Mouse (Mus musculus) heart, embryonic 14.5 days (tissue): ENCODE results near the gene Rbak. TPM values are rescaled to one million over a fixed set of nuclear protein-coding genes. Genes with fewer than 3 reads are reported as not detected.

ENCODE experiments used
- ATAC-seq: fragments of 200-750 bp; cut with Nextera tagmentation; 2 replicates; pipeline ENCODE4 v1.8.0; 2017; ENCODE audit warnings: low read depth, moderate TSS enrichment; ENCODE audit not compliant: insufficient number of reproducible peaks, insufficient read depth, low FRiP score
- H3K27ac ChIP-seq, 2 experiments: fragments of 200-500 bp in 1 of 2; fragments of 300-500 bp in 1 of 2; sonication (generic) in 1 of 2; replicated peaks in 1 of 2; 2 replicates each; pipeline ENCODE4 v1.5.1; 2012 to 2014; ENCODE audit warnings: low read depth in 2 of 2, low read length in 2 of 2, control low read depth in 1 of 2, mild to moderate bottlenecking in 1 of 2, mixed read lengths in 1 of 2; ENCODE audit not compliant: control insufficient read depth in 1 of 2, insufficient read depth in 1 of 2
- H3K27me3 ChIP-seq: fragments of 300-500 bp; sonication (generic); 2 replicates; pipeline ENCODE4 v1.6.1; 2014; ENCODE audit warnings: mild to moderate bottlenecking, low read length, control low read depth; ENCODE audit not compliant: control insufficient read depth, insufficient read depth
- H3K36me3 ChIP-seq: fragments of 300-500 bp; sonication (generic); 2 replicates; pipeline ENCODE4 v1.6.1; 2014; ENCODE audit warnings: mild to moderate bottlenecking, control low read depth, low read length, mixed read lengths; ENCODE audit not compliant: control insufficient read depth, insufficient read depth
- H3K4me1 ChIP-seq, 2 experiments: fragments of 200-500 bp in 1 of 2; fragments of 300-500 bp in 1 of 2; sonication (generic) in 1 of 2; 2 replicates each; pipeline ENCODE4 v1.6.1; 2012 to 2014; ENCODE audit warnings: low read length in 2 of 2, control low read depth in 1 of 2, mixed read lengths in 1 of 2; ENCODE audit not compliant: control insufficient read depth in 2 of 2, insufficient read depth in 2 of 2
- H3K4me2 ChIP-seq: fragments of 300-500 bp; sonication (generic); 2 replicates; pipeline ENCODE4 v1.6.1; 2014; ENCODE audit warnings: mild to moderate bottlenecking, low read length
- H3K4me3 ChIP-seq, 2 experiments: fragments of 200-500 bp in 1 of 2; fragments of 300-500 bp in 1 of 2; sonication (generic) in 1 of 2; 2 replicates each; pipeline ENCODE4 v1.5.1; 2012 to 2014; ENCODE audit warnings: low read length in 2 of 2, mild to moderate bottlenecking in 2 of 2, control low read depth in 1 of 2, low read depth in 1 of 2, moderate library complexity in 1 of 2; ENCODE audit not compliant: control insufficient read depth in 1 of 2, insufficient read depth in 1 of 2
- H3K9ac ChIP-seq: fragments of 300-500 bp; sonication (generic); 2 replicates; pipeline ENCODE4 v1.6.1; 2014; ENCODE audit warnings: mild to moderate bottlenecking, low read length
- H3K9me3 ChIP-seq: fragments of 300-500 bp; sonication (generic); 2 replicates; pipeline ENCODE4 v1.6.1; 2016; ENCODE audit warnings: low read length, control low read depth; ENCODE audit not compliant: control insufficient read depth
- WGBS: fragments of 180-500 bp; shearing (Covaris S2); extraction: QIAGEN DNeasy Blood & Tissue Kit; methylation state at CpG from one replicate; pipeline ENCODE4 v1.1.7; 2014; 5-methylcytosine and 5-hydroxymethylcytosine counted together
- polyA plus RNA-seq: library from polyadenylated mRNA; unstranded; fragments of >200 nt; fragmentation: Nextera tagmentation; extraction: Ambion mirVana; gene quantifications from 2 replicates; pipeline ENCODE4 v1.2.1, GENCODE M21; 2014

Gene Rbak
- polyA plus RNA-seq, 1 experiment from 2014 or later = 9.6 TPM

DNA sequence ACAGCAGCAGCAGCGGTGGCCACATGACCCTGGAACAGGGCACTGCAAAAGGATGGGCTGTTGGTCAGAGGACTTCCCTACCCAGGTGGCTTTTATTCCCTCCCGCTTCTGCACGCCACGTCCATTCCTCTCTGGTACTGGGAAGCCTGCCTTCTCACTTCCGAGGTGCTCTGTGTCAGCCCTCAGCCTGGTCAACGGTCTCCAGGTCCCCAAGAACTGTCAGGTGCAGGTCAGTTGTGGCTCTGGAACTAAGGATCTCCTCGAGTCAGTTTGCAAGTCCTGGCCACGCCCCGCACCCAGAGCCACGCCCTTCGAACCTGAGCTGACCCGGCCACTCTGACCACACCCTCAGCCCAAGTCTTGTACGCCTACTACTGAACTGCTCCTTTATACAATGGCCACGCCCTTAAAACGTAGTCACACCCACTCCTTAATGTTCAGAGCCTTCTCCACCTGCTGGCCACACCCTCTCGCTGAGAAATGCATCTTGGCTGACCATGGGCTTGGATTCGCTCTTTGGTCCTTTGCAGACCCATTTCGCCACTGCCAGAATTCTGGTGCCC is 15.0 kb downstream of the Rbak start:
- ATAC-seq = 0 out of 2 replicates have a peak, but pooled peaks have one; percentile 9
- H3K9me3 ChIP-seq = no peaks in the 10 kb centered on the region
- H3K4me3 ChIP-seq = no peak overlapping the region

GRCm38 (mm10) chr5:143155534-143155933 is 25.0 kb downstream of the Rbak start:
- no peak overlapping the region for H3K4me2 ChIP-seq
- no peaks in the 10 kb centered on the region; a peak in 1 of 4 replicates for H3K4me1 ChIP-seq
- H3K9ac ChIP-seq = no peak overlapping the region
- 0 out of 2 replicates have a peak, but pooled peaks cover 8% of the 10 kb centered on the region for H3K9me3 ChIP-seq
- H3K27ac ChIP-seq = no peak overlapping the region
- H3K36me3 ChIP-seq = no peaks in the 10 kb centered on the region
- H3K27me3 ChIP-seq = peaks cover 38% of the 10 kb centered on the region
- no peak for ATAC-seq
- no peak overlapping the region for H3K4me3 ChIP-seq
- 76% methylated on average over 3 of the region's 3 CpGs for WGBS

More for the DNA sequence above, 15.0 kb downstream of the Rbak start:
- 12% methylated on average over 18 of the region's 18 CpGs for WGBS
- Histone ChIP-seq H3K4me2 (peak overlapping the region; percentile 26), H3K36me3 (no peaks in the 10 kb centered on the region), H3K27me3 (no peaks in the 10 kb centered on the region), H3K9ac (no peak overlapping the region), H3K27ac (no peak overlapping the region), H3K4me1 (no peaks in the 10 kb centered on the region)

- no peak for ATAC-seq
- 81% methylated on average over 10 of the region's 10 CpGs for WGBS
- no peaks in the 10 kb centered on the region; a peak in 1 of 4 replicates for H3K4me1 ChIP-seq
Observed at GRCm38 (mm10) chr5:143153756-143154155, 26.8 kb downstream of the Rbak start.

DNA sequence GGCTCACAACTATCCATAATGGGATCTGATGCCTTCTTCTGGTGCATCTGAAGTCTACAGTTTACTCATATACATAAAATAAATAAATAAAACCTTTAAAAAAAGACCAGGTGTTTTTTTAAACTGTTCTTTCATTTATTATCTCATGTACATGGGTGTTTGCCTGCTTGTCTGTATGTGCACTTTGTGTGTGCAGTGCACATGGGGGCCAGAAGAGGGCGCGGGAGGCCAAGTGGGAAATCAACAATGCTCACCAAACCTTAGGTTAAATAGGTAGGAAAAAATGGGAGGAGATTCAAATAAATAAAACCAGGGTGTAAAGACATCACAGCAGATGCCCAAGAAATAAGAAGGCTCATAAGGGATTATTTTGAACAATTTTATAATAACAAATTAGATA is 30.5 kb downstream of the Rbak start:
- 77% methylated on average over 2 of the region's 2 CpGs for WGBS
- no peak overlapping the region for H3K4me2 ChIP-seq
- no peak overlapping the region for H3K27ac ChIP-seq
- no peak overlapping the region for H3K4me3 ChIP-seq
- peaks cover 17% of the 10 kb centered on the region; the same call in 1 of the 2 replicates for H3K9me3 ChIP-seq
- no peaks in the 10 kb centered on the region for H3K27me3 ChIP-seq
- no peak overlapping the region for H3K9ac ChIP-seq
- no peak for ATAC-seq
- H3K4me1 ChIP-seq = no peaks in the 10 kb centered on the region
- H3K36me3 ChIP-seq = no peaks in the 10 kb centered on the region

More at GRCm38 (mm10) chr5:143153756-143154155, 26.8 kb downstream of the Rbak start:
- Histone ChIP-seq H3K27ac (no peak overlapping the region), H3K9me3 (peaks cover 17% of the 10 kb centered on the region; the same call in 1 of the 2 replicates), H3K27me3 (peaks cover 28% of the 10 kb centered on the region), H3K36me3 (no peaks in the 10 kb centered on the region), H3K4me2 (no peak overlapping the region), H3K4me3 (no peak overlapping the region), H3K9ac (no peak overlapping the region)

DNA sequence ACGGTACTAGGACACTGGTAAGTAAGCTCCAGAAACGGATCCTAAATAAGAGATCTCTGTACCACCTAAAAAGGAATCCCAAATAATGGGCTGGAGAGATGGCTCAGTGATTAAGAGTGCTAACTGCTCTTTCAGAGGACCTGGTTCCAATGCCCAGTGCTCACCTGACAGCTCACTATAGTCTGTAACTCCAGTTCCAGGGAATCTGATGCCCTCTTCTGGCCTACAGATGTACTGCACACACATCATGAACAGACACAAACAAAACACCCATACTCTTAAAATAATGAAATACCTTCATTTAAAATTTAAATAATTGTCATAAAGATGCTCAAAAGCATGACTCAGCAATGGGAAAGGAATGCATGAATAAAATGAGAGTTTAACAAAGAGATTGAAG is 31.0 kb downstream of the Rbak start:
- no peaks in the 10 kb centered on the region for H3K36me3 ChIP-seq
- no peaks in the 10 kb centered on the region for H3K4me1 ChIP-seq
- H3K4me3 ChIP-seq = no peak overlapping the region
- H3K9me3 ChIP-seq = peaks cover 17% of the 10 kb centered on the region; the same call in 1 of the 2 replicates
- H3K9ac ChIP-seq = no peak overlapping the region
- ATAC-seq = no peak
- H3K4me2 ChIP-seq = no peak overlapping the region
- H3K27me3 ChIP-seq = no peaks in the 10 kb centered on the region
- 82% methylated on average over 2 of the region's 2 CpGs for WGBS
- H3K27ac ChIP-seq = no peak overlapping the region

DNA sequence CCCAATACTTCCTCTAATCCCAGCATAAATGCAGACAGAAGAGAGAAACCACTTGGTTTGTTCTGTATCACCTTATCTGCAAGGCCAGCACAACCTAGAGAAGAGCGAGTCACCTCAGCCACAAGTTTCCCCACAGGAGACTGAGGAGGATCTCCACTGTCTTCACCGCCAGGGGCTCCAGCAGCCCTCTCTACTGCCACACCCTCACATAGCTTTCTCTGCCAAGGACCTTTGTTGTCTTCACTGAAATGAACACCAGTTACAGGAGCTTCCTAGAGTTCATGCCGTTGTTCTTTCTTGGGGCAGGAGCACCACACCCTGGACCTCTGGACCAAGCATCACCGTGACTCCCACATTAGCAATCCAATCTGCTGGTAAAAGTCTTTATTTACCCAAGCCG is 31.9 kb downstream of the Rbak start:
- ATAC-seq = no peak
- H3K27me3 ChIP-seq = no peaks in the 10 kb centered on the region
- WGBS = 81% methylated on average over 5 of the region's 5 CpGs
- H3K9me3 ChIP-seq = peaks cover 17% of the 10 kb centered on the region; the same call in 1 of the 2 replicates
- H3K4me3 ChIP-seq = no peak overlapping the region
- no peaks in the 10 kb centered on the region for H3K4me1 ChIP-seq
- H3K4me2 ChIP-seq = no peak overlapping the region
- H3K9ac ChIP-seq = no peak overlapping the region
- no peak overlapping the region for H3K27ac ChIP-seq
- no peaks in the 10 kb centered on the region for H3K36me3 ChIP-seq

GRCm38 (mm10) chr5:143147481-143147880 is 33.1 kb downstream of the Rbak start, which contains the start of gene Olfr718-ps1:
Olfr718-ps1 (minus strand) TSS chr5:143147581.
- H3K36me3 ChIP-seq = no peaks in the 10 kb centered on the region
- no peak within 1 kb of the TSS for H3K4me3 ChIP-seq
- H3K27ac ChIP-seq = no peak within 1 kb of the TSS
- H3K27me3 ChIP-seq = no peaks in the 10 kb centered on the region
- no peaks in the 10 kb centered on the region for H3K4me1 ChIP-seq
- WGBS = 67% methylated on average over 3 of the region's 3 CpGs
- H3K9me3 ChIP-seq = peaks cover 17% of the 10 kb centered on the region; the same call in 1 of the 2 replicates
- no peak within 1 kb of the TSS for H3K4me2 ChIP-seq
- H3K9ac ChIP-seq = no peak within 1 kb of the TSS
- ATAC-seq = no peak

DNA sequence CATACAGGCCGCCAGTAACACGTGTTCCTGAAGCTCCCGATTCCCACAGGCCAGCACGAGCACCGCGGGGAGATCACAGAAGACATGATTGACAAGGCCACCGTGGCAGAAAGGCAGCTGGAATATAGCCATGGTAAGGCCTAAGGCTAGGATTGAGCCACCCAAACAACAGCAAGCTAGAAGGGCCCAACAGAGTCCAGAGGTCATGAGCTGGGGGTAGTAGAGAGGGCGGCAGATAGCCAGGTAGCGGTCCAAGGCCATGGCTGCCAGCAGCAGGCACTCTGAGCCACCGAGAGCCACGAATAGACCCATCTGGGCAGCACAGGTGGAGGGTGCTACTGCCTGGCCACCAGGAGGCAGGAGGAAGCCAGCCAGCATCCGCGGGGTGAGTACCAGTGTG is 43.0 kb downstream of the Rbak start:
- Histone ChIP-seq H3K9me3 (no peaks in the 10 kb centered on the region), H3K36me3 (no peaks in the 10 kb centered on the region), H3K4me3 (no peak overlapping the region), H3K27ac (no peak overlapping the region), H3K9ac (no peak overlapping the region), H3K4me1 (peaks cover 0 to 4% of the 10 kb centered on the region in 2 experiments; a peak in 2 of 4 replicates), H3K27me3 (no peaks in the 10 kb centered on the region), H3K4me2 (no peak overlapping the region)
- no peak for ATAC-seq
- WGBS = 81% methylated on average over 13 of the region's 13 CpGs
